Mouse (Mus musculus) forebrain, embryonic 12.5 days (tissue): ENCODE results near the gene Smyd2. TPM values are rescaled to one million over a fixed set of nuclear protein-coding genes. Genes with fewer than 3 reads are reported as not detected.

Experiments used
- ATAC-seq: fragments of 200-750 bp; cut with Nextera tagmentation; 2 replicates; pipeline ENCODE4 v1.8.0; 2017; ENCODE audit warnings: moderate TSS enrichment; ENCODE audit not compliant: low FRiP score
- H3K27ac ChIP-seq: fragments of 300-500 bp; sonication (generic); 2 replicates; pipeline ENCODE4 v1.5.1; 2016; ENCODE audit warnings: mild to moderate bottlenecking
- H3K27me3 ChIP-seq: fragments of 300-500 bp; sonication (generic); 2 replicates; pipeline ENCODE4 v1.6.1; 2016; ENCODE audit warnings: mild to moderate bottlenecking
- H3K36me3 ChIP-seq: fragments of 300-500 bp; sonication (generic); replicated peaks from 2 replicates; pipeline ENCODE4 v1.6.1; 2016; ENCODE audit warnings: mild to moderate bottlenecking
- H3K4me1 ChIP-seq: fragments of 300-500 bp; sonication (generic); 2 replicates; pipeline ENCODE4 v1.6.1; 2016
- H3K4me2 ChIP-seq: fragments of 300-500 bp; sonication (generic); 2 replicates; pipeline ENCODE4 v1.6.1; 2016; ENCODE audit warnings: mild to moderate bottlenecking, moderate library complexity
- H3K4me3 ChIP-seq: fragments of 300-500 bp; sonication (generic); replicated peaks from 2 replicates; pipeline ENCODE4 v1.5.1; 2016; ENCODE audit warnings: mild to moderate bottlenecking
- H3K9ac ChIP-seq: fragments of 300-500 bp; sonication (generic); 2 replicates; pipeline ENCODE4 v1.6.1; 2016; ENCODE audit warnings: mild to moderate bottlenecking
- H3K9me3 ChIP-seq: fragments of 300-500 bp; sonication (generic); 2 replicates; pipeline ENCODE4 v1.6.1; 2016
- WGBS: fragments of 180-500 bp; shearing (Covaris S2); methylation state at CpG from one replicate; pipeline ENCODE4 v1.1.7; 2016; 5-methylcytosine and 5-hydroxymethylcytosine counted together
- polyA plus RNA-seq: library from polyadenylated mRNA; unstranded; fragments of >200 nt; fragmentation: Nextera tagmentation; extraction: Ambion mirVana; gene quantifications from 2 replicates; pipeline ENCODE4 v1.2.1, GENCODE M21; 2016

The Smyd2 gene
- polyA plus RNA-seq, 1 experiment from 2014 or later = 42.7 TPM

DNA sequence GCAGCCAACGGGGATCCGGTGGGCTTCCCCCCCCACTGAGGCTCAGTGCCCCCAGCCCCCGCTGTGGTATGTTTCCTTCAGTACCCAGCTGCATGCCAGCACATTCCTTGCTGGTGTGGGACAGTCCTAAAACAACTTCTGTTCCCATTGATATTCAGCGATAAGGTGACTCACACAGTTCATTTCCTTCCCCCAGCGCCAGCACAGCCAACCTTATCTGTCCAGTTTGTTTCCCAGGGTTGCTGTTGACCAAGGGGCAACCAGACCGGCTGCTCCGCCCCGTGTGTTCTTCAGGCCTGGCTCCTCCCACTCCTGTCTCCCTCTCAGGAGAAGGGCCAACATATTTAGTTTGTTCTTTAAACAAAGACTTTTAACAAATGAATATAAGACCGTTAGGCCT lies 54.7 kb downstream of the Smyd2 start:
- H3K4me1 ChIP-seq = peaks cover 8% of the 10 kb centered on the region
- 72% methylated on average over 9 of the region's 9 CpGs for WGBS
- H3K9ac ChIP-seq = no peak overlapping the region
- H3K4me2 ChIP-seq = no peak overlapping the region
- no peak overlapping the region for H3K27ac ChIP-seq
- no peaks in the 10 kb centered on the region for H3K9me3 ChIP-seq
- H3K36me3 ChIP-seq = no peaks in the 10 kb centered on the region; the same call in 1 of the 2 replicates
- no peaks in the 10 kb centered on the region for H3K27me3 ChIP-seq
- ATAC-seq = no peak
- H3K4me3 ChIP-seq = no peak overlapping the region

DNA sequence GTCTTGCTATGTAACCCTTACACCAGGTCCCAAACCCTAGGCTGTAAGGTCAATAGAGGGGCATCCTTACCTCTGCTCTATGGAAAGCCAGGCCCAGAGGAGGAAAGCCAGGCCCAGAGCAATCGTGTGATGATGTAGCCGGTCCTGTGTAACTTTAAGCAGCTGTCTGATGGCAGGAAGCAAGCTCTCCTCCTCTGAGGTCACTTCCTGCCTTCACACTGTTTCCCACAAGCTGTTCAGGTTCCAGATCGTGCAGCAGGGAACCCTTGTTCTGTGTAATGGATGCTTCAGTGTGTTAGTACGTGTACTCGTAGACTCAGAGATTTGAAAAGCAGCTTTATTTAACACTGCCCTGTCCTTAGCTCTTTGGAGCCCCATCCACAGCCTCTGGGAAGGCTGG lies 55.1 kb downstream of the Smyd2 start:
- ATAC-seq = no peak
- no peak overlapping the region for H3K27ac ChIP-seq

DNA sequence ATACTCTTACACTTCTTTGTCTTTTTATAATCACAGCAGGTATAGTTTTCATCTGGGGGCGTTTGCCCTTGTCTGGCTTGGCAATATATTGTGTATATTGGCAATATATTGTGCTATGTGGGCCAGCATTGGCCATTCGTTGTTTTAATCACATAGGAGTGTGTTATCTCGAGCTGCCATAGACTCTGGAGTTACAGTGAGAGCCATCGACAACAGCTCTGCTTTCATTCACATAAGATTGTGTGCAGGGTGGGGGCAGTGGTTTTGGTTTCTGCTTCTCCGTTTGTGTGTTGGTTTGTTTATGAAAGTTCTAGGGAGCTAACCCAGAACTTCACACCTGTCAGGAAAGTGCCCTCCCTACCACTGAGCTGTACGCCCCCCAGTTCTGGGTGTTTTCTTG lies 55.5 kb downstream of the Smyd2 start:
- H3K4me2 ChIP-seq = no peak overlapping the region
- no peaks in the 10 kb centered on the region; the same call in 1 of the 2 replicates for H3K36me3 ChIP-seq
- H3K4me1 ChIP-seq = peaks cover 8% of the 10 kb centered on the region
- H3K27me3 ChIP-seq = no peaks in the 10 kb centered on the region
- H3K4me3 ChIP-seq = no peak overlapping the region
- no peak for ATAC-seq
- WGBS = 90% methylated on average over 6 of the region's 6 CpGs
- no peak overlapping the region for H3K9ac ChIP-seq
- H3K9me3 ChIP-seq = no peaks in the 10 kb centered on the region
- no peak overlapping the region for H3K27ac ChIP-seq

More for the DNA sequence above, 55.1 kb downstream of the Smyd2 start:
- H3K4me3 ChIP-seq = no peak overlapping the region
- no peak overlapping the region for H3K4me2 ChIP-seq
- H3K36me3 ChIP-seq = no peaks in the 10 kb centered on the region; the same call in 1 of the 2 replicates
- no peaks in the 10 kb centered on the region for H3K27me3 ChIP-seq
- H3K9ac ChIP-seq = no peak overlapping the region
- H3K9me3 ChIP-seq = no peaks in the 10 kb centered on the region
- H3K4me1 ChIP-seq = peaks cover 8% of the 10 kb centered on the region
- 85% methylated on average over 5 of the region's 5 CpGs for WGBS

DNA sequence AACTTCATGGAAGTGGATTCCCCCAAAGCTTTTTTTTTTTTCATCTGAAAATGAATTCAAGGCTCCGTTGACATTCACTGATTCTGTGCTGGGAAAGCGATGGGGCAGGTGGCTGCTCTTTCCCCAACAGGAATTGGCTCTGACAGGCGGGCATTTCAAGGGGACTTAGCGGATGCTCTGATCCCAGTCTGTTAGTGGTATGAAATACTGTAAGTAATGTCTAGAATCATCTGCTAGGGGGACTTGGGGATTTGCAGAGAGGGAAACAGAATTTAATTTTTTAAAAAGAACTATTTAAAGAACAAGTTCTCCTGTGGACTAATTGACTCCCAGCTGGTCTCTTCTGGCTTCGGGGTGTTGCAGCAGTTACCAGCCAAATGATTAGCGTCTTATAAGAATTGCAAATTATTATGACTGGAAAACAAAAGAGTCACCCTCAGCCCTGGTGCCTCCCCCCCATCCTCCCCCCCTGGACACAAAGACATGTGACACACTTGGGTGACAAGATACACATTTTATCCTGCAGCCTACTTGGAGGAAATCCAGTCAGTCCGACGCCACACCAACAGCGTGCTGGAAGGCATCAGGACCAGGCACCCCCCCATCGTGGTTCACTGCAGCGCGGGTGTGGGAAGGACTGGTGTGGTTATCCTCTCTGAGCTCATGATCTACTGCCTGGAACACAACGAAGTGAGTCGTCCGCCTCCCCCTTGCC lies 57.2 kb downstream of the Smyd2 start:
- Histone ChIP-seq H3K27ac (0 out of 2 replicates have a peak overlapping the region, but pooled peaks have one; percentile 31), H3K27me3 (no peaks in the 10 kb centered on the region), H3K36me3 (no peaks in the 10 kb centered on the region; the same call in 1 of the 2 replicates), H3K4me3 (no peak overlapping the region), H3K9me3 (no peaks in the 10 kb centered on the region), H3K4me1 (peaks cover 11% of the 10 kb centered on the region), H3K9ac (no peak overlapping the region), H3K4me2 (no peak overlapping the region)
- WGBS = 74% methylated on average over 15 of the region's 15 CpGs
- ATAC-seq = no peak

DNA sequence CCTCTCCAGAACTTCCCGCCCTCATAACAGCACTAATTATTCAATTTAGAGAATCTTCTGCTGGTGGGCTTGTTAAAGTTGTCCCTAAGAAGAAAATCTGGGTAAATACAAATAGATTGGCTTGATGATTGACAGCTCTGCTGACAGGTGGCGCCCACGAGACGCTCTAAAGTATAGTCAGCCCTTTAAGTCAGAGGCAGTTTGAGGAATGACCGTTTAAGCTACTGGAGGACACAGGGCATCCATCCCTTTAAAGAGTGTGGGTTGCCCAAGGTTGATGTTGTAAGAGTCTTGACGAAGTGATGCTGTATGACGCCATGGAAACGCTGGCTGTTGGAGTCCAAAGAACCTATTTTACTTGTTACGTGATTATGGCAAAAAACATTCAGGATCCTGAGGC lies 57.9 kb downstream of the Smyd2 start:
- Histone ChIP-seq H3K4me3 (no peak overlapping the region), H3K27ac (0 out of 2 replicates have a peak overlapping the region, but pooled peaks have one; percentile 31), H3K4me1 (peaks cover 11% of the 10 kb centered on the region), H3K4me2 (no peak overlapping the region), H3K9ac (no peak overlapping the region), H3K36me3 (no peaks in the 10 kb centered on the region), H3K27me3 (no peaks in the 10 kb centered on the region), H3K9me3 (no peaks in the 10 kb centered on the region)
- WGBS = 70% methylated on average over 9 of the region's 9 CpGs
- no peak for ATAC-seq

DNA sequence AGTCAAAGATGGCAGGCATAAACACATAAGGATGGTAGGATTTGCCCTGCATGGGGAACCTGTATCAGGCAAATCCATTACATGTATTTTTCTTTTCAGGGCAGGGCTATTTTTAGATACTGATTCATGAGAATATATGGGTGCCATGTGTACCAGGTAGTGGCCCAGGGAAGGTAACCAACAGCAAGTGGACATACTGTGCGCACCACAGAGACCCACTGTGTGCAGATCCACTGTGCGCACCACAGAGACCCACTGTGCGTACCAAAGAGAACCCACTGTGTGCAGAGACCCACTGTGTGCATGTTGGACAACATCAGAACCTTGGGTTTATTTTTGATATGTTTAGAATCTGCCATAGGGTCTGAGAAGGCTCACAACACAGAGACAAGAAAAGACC lies 58.4 kb downstream of the Smyd2 start:
- Histone ChIP-seq H3K9ac (no peak overlapping the region), H3K27me3 (no peaks in the 10 kb centered on the region), H3K9me3 (no peaks in the 10 kb centered on the region), H3K36me3 (no peaks in the 10 kb centered on the region), H3K4me2 (no peak overlapping the region), H3K4me1 (peaks cover 11% of the 10 kb centered on the region), H3K27ac (no peak overlapping the region), H3K4me3 (no peak overlapping the region)
- no peak for ATAC-seq
- 91% methylated on average over 3 of the region's 3 CpGs for WGBS

DNA sequence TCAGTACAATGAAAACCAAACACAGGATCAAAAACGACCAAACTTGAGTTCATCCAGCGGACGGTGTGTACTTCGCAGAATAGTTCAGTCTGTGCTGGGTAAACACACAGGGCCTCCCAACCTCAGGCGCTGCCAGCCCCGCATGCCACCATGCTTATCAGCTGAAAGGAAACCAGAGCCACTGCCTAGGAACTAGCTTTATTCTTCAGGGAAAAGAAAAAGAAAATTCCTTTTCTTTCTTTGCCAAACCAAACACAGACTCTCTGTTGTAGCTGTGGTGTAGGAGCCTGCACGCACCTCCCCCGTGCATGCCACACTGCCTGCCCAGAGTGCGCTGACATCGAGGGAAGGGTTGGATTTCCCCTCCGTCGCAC lies 61.2 kb downstream of the Smyd2 start:
- 77% methylated on average over 12 of the region's 12 CpGs for WGBS
- no peak overlapping the region for H3K27ac ChIP-seq
- no peaks in the 10 kb centered on the region for H3K36me3 ChIP-seq
- ATAC-seq = no peak
- H3K9ac ChIP-seq = no peak overlapping the region
- H3K9me3 ChIP-seq = no peaks in the 10 kb centered on the region
- peaks cover 6% of the 10 kb centered on the region; the same call in 1 of the 2 replicates for H3K4me1 ChIP-seq
- H3K27me3 ChIP-seq = no peaks in the 10 kb centered on the region
- H3K4me2 ChIP-seq = no peak overlapping the region
- no peak overlapping the region for H3K4me3 ChIP-seq

DNA sequence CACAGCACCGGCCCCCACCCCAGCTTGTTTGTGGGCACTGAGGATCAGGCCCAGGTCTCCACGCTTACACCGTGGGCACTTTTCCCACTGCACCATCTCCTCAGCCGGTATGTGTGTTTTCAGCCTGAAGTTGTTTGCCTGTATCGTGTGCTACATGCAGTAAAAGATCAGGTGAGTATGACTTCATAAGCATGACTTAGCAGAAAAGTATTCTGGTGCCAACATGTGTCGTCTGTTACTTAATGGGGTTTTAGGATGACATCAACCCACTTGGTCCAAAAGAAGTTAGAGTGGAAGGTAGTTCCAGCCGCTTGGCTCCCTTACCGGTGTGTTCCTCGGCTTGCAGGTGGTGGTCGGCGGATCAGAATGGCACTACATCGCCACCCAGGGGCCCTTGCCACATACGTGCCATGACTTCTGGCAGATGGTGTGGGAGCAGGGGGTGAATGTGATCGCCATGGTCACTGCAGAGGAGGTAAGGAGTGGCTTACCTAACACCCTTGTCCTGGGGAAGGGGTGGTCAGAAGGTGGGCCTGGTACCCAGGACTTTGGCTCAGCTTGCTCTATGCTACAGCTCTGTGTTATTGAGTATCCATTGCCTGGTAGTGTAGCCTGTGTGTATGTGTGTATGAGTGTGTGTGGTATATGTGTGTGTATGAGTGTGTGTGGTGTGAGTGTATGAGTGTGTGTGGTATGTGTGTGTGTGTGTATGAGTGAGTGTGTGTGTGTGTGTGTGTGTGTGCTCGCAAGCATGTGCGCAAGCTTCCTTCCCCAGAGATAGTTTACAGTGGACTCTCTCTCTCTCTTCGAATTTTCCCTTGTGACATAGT lies 61.8 kb downstream of the Smyd2 start:
- no peaks in the 10 kb centered on the region for H3K36me3 ChIP-seq
- H3K27ac ChIP-seq = no peak overlapping the region
- no peaks in the 10 kb centered on the region for H3K9me3 ChIP-seq
- H3K4me3 ChIP-seq = no peak overlapping the region
- WGBS = 86% methylated on average over 17 of the region's 17 CpGs
- peaks cover 6% of the 10 kb centered on the region; the same call in 1 of the 2 replicates for H3K4me1 ChIP-seq
- H3K9ac ChIP-seq = no peak overlapping the region
- ATAC-seq = no peak
- H3K4me2 ChIP-seq = no peak overlapping the region
- no peaks in the 10 kb centered on the region for H3K27me3 ChIP-seq

DNA sequence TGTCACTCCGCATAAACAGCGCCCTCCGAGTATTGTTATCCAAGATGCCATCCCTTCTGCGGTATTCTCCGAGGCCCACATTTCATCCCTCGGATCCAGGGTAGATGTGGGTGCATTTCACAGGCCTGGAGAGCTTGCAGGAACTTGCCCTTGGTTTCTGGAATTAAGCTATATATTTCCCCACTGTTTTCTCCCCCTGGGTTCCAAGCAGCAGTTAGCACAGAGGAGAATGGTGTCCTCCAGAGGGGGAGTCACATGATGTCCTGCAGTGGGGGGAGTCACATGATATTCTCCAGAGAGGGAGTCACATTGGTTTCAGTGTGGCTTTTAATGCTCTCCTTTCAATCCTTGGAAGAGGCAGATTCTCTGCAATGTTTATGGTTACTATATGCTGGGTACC lies 63.8 kb downstream of the Smyd2 start:
- WGBS = 85% methylated on average over 6 of the region's 6 CpGs
- no peak overlapping the region for H3K27ac ChIP-seq
- H3K4me1 ChIP-seq = peaks cover 3% of the 10 kb centered on the region; the same call in 1 of the 2 replicates

DNA sequence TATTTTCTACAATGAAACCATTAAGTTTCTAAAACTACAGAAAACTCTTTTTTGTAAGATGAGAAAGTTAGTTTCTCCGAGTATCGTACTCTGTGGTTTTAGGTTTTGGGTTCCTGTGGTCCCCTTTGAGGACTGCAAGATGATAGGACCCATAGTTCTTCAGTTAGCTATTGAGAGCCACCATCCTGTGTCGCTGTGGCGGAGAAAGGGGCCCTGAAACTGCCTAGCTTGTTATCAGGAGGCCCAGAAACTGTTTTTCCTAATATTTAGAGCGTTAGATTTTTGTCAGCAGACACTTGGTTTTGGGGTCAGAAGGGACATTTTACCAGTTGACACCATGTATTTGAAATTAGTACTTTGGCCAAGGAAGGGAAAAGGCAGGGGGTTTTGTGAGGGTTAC lies 66.4 kb downstream of the Smyd2 start:
- Histone ChIP-seq H3K9me3 (no peaks in the 10 kb centered on the region), H3K27me3 (no peaks in the 10 kb centered on the region), H3K27ac (no peak overlapping the region), H3K9ac (no peak overlapping the region), H3K36me3 (no peaks in the 10 kb centered on the region), H3K4me3 (no peak overlapping the region), H3K4me2 (no peak overlapping the region), H3K4me1 (no peaks in the 10 kb centered on the region; the same call in 1 of the 2 replicates)
- ATAC-seq = no peak
- WGBS = 95% methylated on average over 5 of the region's 5 CpGs

More for the DNA sequence above, 63.8 kb downstream of the Smyd2 start:
- Histone ChIP-seq H3K27me3 (no peaks in the 10 kb centered on the region), H3K4me3 (no peak overlapping the region), H3K9me3 (no peaks in the 10 kb centered on the region), H3K4me2 (no peak overlapping the region), H3K36me3 (no peaks in the 10 kb centered on the region), H3K9ac (no peak overlapping the region)
- no peak for ATAC-seq

DNA sequence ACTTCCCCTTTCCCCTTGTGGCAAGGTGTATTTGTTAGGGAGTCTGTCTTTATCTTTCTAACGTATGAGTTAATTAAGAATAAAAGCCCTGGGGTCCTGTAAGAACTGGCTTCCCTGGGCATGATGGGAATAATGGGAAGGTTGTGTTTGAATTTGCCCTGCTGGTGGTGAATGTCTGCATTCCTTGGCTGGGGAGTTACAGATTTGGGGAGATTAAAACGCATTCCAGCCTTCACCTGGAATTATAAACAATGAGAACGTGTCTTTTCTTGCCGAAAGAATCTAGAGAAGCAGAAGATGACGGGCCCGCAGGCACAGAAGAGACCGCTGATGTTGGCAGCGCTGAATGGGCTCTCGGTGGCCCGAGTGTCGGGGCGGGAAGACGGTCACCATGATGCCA lies 67.5 kb downstream of the Smyd2 start:
- Histone ChIP-seq H3K9me3 (no peaks in the 10 kb centered on the region), H3K4me3 (no peak overlapping the region), H3K36me3 (peaks cover 4% of the 10 kb centered on the region; the same call in 1 of the 2 replicates), H3K27ac (no peak overlapping the region), H3K9ac (no peak overlapping the region), H3K4me2 (no peak overlapping the region), H3K4me1 (no peaks in the 10 kb centered on the region; the same call in 1 of the 2 replicates), H3K27me3 (no peaks in the 10 kb centered on the region)
- WGBS = 89% methylated on average over 13 of the region's 13 CpGs
- no peak for ATAC-seq

DNA sequence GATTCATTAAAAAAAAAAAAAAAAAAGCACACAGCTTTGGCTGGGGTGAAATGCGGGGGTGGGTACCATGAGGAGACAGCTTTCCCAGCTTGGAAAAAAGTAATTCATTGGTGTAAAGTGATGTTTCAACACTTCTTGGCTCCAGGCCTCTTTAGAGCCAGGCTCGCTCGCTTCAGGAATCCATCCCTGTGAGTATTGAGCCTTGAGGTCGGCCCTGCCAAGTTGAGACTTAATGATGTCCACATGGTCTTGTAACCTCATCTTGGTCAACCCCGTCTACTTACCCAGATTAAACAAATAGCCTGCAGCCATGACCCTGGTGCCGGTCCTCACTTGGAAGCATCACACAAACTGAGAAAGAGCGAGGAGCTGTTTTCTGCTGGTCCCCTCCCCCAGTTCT lies 69.7 kb downstream of the Smyd2 start:
- H3K4me3 ChIP-seq = no peak overlapping the region
- 96% methylated on average over 7 of the region's 7 CpGs for WGBS
- no peaks in the 10 kb centered on the region for H3K4me1 ChIP-seq
- no peaks in the 10 kb centered on the region for H3K9me3 ChIP-seq
- peaks cover 4% of the 10 kb centered on the region; the same call in 1 of the 2 replicates for H3K36me3 ChIP-seq
- H3K4me2 ChIP-seq = no peak overlapping the region
- H3K9ac ChIP-seq = no peak overlapping the region
- no peak overlapping the region for H3K27ac ChIP-seq
- ATAC-seq = no peak
- H3K27me3 ChIP-seq = no peaks in the 10 kb centered on the region
